Mouse (Mus musculus): ENCODE results near the gene Ablim1. TPM values are rescaled to one million over a fixed set of nuclear protein-coding genes. Genes with fewer than 3 reads are reported as not detected.

Ablim1 gene
- polyA plus RNA-seq, 1 experiment from 2014 or later = 12.4 TPM

DNA sequence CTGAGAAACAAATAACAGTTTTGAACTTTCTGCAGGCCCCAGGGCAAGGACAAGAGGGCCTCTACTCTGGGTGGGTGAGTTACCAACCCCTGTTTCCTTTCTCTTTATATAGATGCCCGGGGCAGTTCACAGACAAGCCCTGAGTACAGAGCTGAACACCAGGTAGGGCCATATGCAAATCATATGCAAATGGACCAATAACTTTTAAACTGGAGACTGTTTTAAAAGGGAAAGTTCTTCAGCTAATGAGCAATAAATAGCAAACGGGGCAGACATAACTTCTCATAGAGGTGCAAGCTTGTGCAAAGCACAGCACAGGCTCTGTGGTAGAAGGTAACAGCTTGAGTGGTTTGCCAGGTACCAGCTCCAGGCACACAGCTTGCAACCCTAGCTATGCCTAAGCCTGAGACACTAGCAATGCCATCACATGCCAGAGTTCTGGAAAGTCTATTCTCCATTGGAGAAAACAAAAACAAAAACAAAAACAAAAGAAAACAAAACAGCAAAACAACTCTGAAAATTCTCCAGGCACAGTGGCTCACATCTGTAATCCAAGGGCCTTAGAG, 225.8 kb downstream of the Ablim1 start:
- no peaks in the 10 kb centered on the region for H3K27me3 ChIP-seq (ENCODE audit: control insufficient read depth, insufficient read depth, low read depth, low read length)
- WGBS (ENCODE audit: insufficient replicate concordance) = 48% methylated on average over 2 of the region's 2 CpGs
- H3K4me3 ChIP-seq (ENCODE audit: low read depth, low read length) = no peak overlapping the region
- no peaks in the 10 kb centered on the region for H3K9me3 ChIP-seq (replicated peaks; ENCODE audit: control insufficient read depth, low read length)
- no peaks in the 10 kb centered on the region for H3K36me3 ChIP-seq (ENCODE audit: control insufficient read depth, insufficient read depth)
- no peak overlapping the region for H3K9ac ChIP-seq (ENCODE audit: low read depth, low read length)
- ATAC-seq (ENCODE audit: low read depth) = no peak
- no peak overlapping the region for H3K4me2 ChIP-seq (ENCODE audit: low read depth, low read length)
- no peak overlapping the region for H3K27ac ChIP-seq (ENCODE audit: low read length)
- H3K4me1 ChIP-seq (ENCODE audit: control insufficient read depth, low read depth, low read length) = no peaks in the 10 kb centered on the region

DNA sequence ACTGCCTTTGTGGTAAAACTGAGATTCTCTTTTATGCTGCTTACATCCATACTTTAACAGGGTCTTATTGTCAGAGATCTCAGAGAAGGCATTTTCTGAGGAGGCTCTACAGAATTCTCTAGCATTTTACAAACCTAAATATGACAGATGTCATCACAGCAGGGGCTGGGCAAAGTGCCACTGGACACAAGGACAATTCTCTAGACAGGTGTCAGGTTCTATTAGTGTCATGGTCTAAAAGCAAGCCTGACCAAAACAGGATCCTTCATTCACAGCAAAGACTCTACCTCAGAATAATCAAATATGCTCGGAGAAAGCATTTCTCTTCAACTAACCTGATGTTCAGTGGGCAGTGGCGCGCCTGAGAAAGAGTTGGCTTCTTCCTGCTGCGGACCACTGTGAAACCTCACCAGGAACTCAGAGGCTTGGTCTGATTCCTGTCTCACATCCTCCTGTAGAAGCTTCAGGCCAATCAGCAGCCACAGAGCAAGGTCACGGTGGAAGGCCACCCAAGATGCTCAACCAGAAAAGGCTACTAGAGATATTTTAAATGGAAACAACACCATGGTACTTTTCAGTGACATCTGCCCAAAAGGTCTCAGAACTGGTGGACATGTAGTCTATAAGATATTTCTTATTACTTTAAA, 230.1 kb downstream of the Ablim1 start:
- Histone ChIP-seq H3K36me3 (ENCODE audit: control insufficient read depth, insufficient read depth) (no peaks in the 10 kb centered on the region), H3K4me3 (ENCODE audit: low read depth, low read length) (no peak overlapping the region), H3K4me1 (ENCODE audit: control insufficient read depth, low read depth, low read length) (no peaks in the 10 kb centered on the region), H3K27ac (ENCODE audit: low read length) (no peak overlapping the region), H3K27me3 (ENCODE audit: control insufficient read depth, insufficient read depth, low read depth, low read length) (no peaks in the 10 kb centered on the region), H3K9me3 (replicated peaks; ENCODE audit: control insufficient read depth, low read length) (no peaks in the 10 kb centered on the region), H3K9ac (ENCODE audit: low read depth, low read length) (no peak overlapping the region), H3K4me2 (ENCODE audit: low read depth, low read length) (no peak overlapping the region)
- no peak for ATAC-seq (ENCODE audit: low read depth)
- WGBS (ENCODE audit: insufficient replicate concordance) = 62% methylated on average over 5 of the region's 5 CpGs

GRCm38 (mm10) chr19:57083887-57084286, 230.8 kb downstream of the Ablim1 start:
- H3K27ac ChIP-seq (ENCODE audit: low read length) = no peak overlapping the region
- H3K27me3 ChIP-seq (ENCODE audit: control insufficient read depth, insufficient read depth, low read depth, low read length) = no peaks in the 10 kb centered on the region
- H3K36me3 ChIP-seq (ENCODE audit: control insufficient read depth, insufficient read depth) = no peaks in the 10 kb centered on the region

DNA sequence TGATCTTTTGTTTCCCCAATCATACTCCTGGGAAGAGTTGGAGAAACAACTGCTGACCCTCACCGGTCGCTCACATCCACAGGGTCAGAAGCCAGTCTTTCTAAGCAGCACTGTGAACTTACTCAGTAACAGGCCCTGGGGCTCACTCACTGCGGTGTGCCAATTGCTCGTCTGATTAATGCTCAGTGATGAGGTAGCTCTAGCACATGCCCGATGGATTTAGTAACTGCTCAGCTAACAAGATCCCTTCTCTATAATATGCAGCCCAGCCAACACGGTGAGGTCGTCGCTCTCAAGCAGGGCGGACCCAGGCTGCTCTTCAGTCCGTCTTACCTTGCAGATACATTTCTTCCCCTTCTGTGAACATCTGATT, 231.6 kb downstream of the Ablim1 start:
- no peaks in the 10 kb centered on the region for H3K4me1 ChIP-seq (ENCODE audit: control insufficient read depth, low read depth, low read length)
- WGBS (ENCODE audit: insufficient replicate concordance) = 73% methylated on average over 10 of the region's 10 CpGs
- H3K9ac ChIP-seq (ENCODE audit: low read depth, low read length) = no peak overlapping the region
- no peak overlapping the region for H3K27ac ChIP-seq (ENCODE audit: low read length)
- H3K36me3 ChIP-seq (ENCODE audit: control insufficient read depth, insufficient read depth) = no peaks in the 10 kb centered on the region
- H3K27me3 ChIP-seq (ENCODE audit: control insufficient read depth, insufficient read depth, low read depth, low read length) = no peaks in the 10 kb centered on the region
- no peak overlapping the region for H3K4me2 ChIP-seq (ENCODE audit: low read depth, low read length)
- H3K9me3 ChIP-seq (replicated peaks; ENCODE audit: control insufficient read depth, low read length) = no peaks in the 10 kb centered on the region
- no peak for ATAC-seq (ENCODE audit: low read depth)
- H3K4me3 ChIP-seq (ENCODE audit: low read depth, low read length) = no peak overlapping the region

More at GRCm38 (mm10) chr19:57083887-57084286, 230.8 kb downstream of the Ablim1 start:
- no peaks in the 10 kb centered on the region for H3K9me3 ChIP-seq (replicated peaks; ENCODE audit: control insufficient read depth, low read length)
- H3K9ac ChIP-seq (ENCODE audit: low read depth, low read length) = no peak overlapping the region
- no peak overlapping the region for H3K4me2 ChIP-seq (ENCODE audit: low read depth, low read length)
- 76% methylated on average over 2 of the region's 2 CpGs for WGBS (ENCODE audit: insufficient replicate concordance)
- H3K4me1 ChIP-seq (ENCODE audit: control insufficient read depth, low read depth, low read length) = no peaks in the 10 kb centered on the region
- ATAC-seq (ENCODE audit: low read depth) = no peak
- no peak overlapping the region for H3K4me3 ChIP-seq (ENCODE audit: low read depth, low read length)

- Histone ChIP-seq H3K4me1 (ENCODE audit: control insufficient read depth, low read depth, low read length) (no peaks in the 10 kb centered on the region), H3K9me3 (replicated peaks; ENCODE audit: control insufficient read depth, low read length) (no peaks in the 10 kb centered on the region), H3K4me2 (ENCODE audit: low read depth, low read length) (no peak overlapping the region), H3K9ac (ENCODE audit: low read depth, low read length) (no peak overlapping the region), H3K27me3 (ENCODE audit: control insufficient read depth, insufficient read depth, low read depth, low read length) (no peaks in the 10 kb centered on the region), H3K4me3 (ENCODE audit: low read depth, low read length) (no peak overlapping the region), H3K36me3 (ENCODE audit: control insufficient read depth, insufficient read depth) (no peaks in the 10 kb centered on the region), H3K27ac (ENCODE audit: low read length) (no peak overlapping the region)
- 58% methylated on average over 17 of the region's 17 CpGs for WGBS (ENCODE audit: insufficient replicate concordance)
- no peak for ATAC-seq (ENCODE audit: low read depth)
Observed at GRCm38 (mm10) chr19:57082454-57083182, 232.1 kb downstream of the Ablim1 start.

DNA sequence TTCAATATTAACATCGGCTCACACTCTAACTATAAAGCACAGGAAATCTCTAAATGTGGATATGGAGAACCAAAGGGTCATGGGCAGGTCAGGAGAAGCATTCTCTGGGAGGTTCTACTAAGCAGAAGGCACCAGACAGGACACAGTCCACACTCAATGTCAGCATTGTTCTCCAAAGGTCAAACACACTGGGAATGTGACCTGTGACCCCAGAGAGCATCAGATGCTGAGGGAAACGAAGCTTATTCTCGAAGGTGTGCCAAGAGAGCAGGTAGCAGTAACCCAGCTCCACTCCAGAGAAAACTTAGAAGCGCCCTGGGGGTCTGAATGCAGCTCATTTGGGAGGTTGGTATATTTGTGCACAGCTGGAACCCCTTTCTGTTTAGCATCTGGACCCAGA, 233.2 kb downstream of the Ablim1 start:
- Histone ChIP-seq H3K9me3 (replicated peaks; ENCODE audit: control insufficient read depth, low read length) (no peaks in the 10 kb centered on the region), H3K4me2 (ENCODE audit: low read depth, low read length) (no peak overlapping the region), H3K27me3 (ENCODE audit: control insufficient read depth, insufficient read depth, low read depth, low read length) (no peaks in the 10 kb centered on the region), H3K4me3 (ENCODE audit: low read depth, low read length) (no peak overlapping the region), H3K36me3 (ENCODE audit: control insufficient read depth, insufficient read depth) (no peaks in the 10 kb centered on the region), H3K4me1 (ENCODE audit: control insufficient read depth, low read depth, low read length) (no peaks in the 10 kb centered on the region), H3K27ac (ENCODE audit: low read length) (no peak overlapping the region), H3K9ac (ENCODE audit: low read depth, low read length) (no peak overlapping the region)
- no peak for ATAC-seq (ENCODE audit: low read depth)
- WGBS (ENCODE audit: insufficient replicate concordance) = 40% methylated on average over 4 of the region's 4 CpGs

GRCm38 (mm10) chr19:57079606-57079981, 235.1 kb downstream of the Ablim1 start:
- Histone ChIP-seq H3K4me3 (ENCODE audit: low read depth, low read length) (no peak overlapping the region), H3K9me3 (replicated peaks; ENCODE audit: control insufficient read depth, low read length) (no peaks in the 10 kb centered on the region), H3K27ac (ENCODE audit: low read length) (no peak overlapping the region), H3K4me1 (ENCODE audit: control insufficient read depth, low read depth, low read length) (no peaks in the 10 kb centered on the region), H3K9ac (ENCODE audit: low read depth, low read length) (no peak overlapping the region), H3K4me2 (ENCODE audit: low read depth, low read length) (no peak overlapping the region), H3K36me3 (ENCODE audit: control insufficient read depth, insufficient read depth) (no peaks in the 10 kb centered on the region), H3K27me3 (ENCODE audit: control insufficient read depth, insufficient read depth, low read depth, low read length) (no peaks in the 10 kb centered on the region)
- WGBS (ENCODE audit: insufficient replicate concordance) = 46% methylated on average over 3 of the region's 3 CpGs
- ATAC-seq (ENCODE audit: low read depth) = no peak

GRCm38 (mm10) chr19:57078867-57079605, 235.7 kb downstream of the Ablim1 start:
- no peak overlapping the region for H3K9ac ChIP-seq (ENCODE audit: low read depth, low read length)
- no peaks in the 10 kb centered on the region for H3K27me3 ChIP-seq (ENCODE audit: control insufficient read depth, insufficient read depth, low read depth, low read length)
- no peaks in the 10 kb centered on the region for H3K9me3 ChIP-seq (replicated peaks; ENCODE audit: control insufficient read depth, low read length)
- H3K27ac ChIP-seq (ENCODE audit: low read length) = no peak overlapping the region
- no peak overlapping the region for H3K4me3 ChIP-seq (ENCODE audit: low read depth, low read length)
- ATAC-seq (ENCODE audit: low read depth) = no peak
- H3K36me3 ChIP-seq (ENCODE audit: control insufficient read depth, insufficient read depth) = no peaks in the 10 kb centered on the region
- no peaks in the 10 kb centered on the region for H3K4me1 ChIP-seq (ENCODE audit: control insufficient read depth, low read depth, low read length)
- no peak overlapping the region for H3K4me2 ChIP-seq (ENCODE audit: low read depth, low read length)
- 59% methylated on average over 10 of the region's 10 CpGs for WGBS (ENCODE audit: insufficient replicate concordance)
